Mouse (Mus musculus) C3H10T1/2 (cell line): ENCODE data around the gene Tmed8. TPM values are rescaled to one million over a fixed set of nuclear protein-coding genes. Genes with fewer than 3 reads are reported as not detected.

Experiments used
- polyA plus RNA-seq, 2 experiments: library from polyadenylated mRNA; unstranded; fragments of >200 nt; fragmentation: generic; extraction: Trizol; gene quantifications; one replicate each; pipeline ENCODE4 v1.2.1; 2012; ENCODE audit warnings: missing spikeins in 2 of 2

Gene Tmed8
- polyA plus RNA-seq: 1 to 10 TPM in 1 of 2 experiments, under 1 TPM in 1; 0.25 to 1.7 TPM

GRCm38 (mm10) chr12:87199973-87200586 lies at the start of gene Tmed8:
Gene Tmed8 (minus strand): TSS chr12:87200454.

GRCm38 (mm10) chr12:87238632-87239031 lies 38.4 kb upstream of the Tmed8 start, which contains the start of gene Noxred1:
Gene Noxred1 (minus strand): TSS chr12:87238732.

GRCm38 (mm10) chr12:87199206-87199972 lies 865 bp downstream of the Tmed8 start, which contains the start of gene Samd15:
Gene Samd15 (plus strand): TSS chr12:87199723.

GRCm38 (mm10) chr12:87147395-87148089 lies 52.7 kb downstream of the Tmed8 start, which contains the start of gene Pomt2:
Gene Pomt2 (minus strand): TSS chr12:87147968.

GRCm38 (mm10) chr12:87146966-87147365 lies 53.3 kb downstream of the Tmed8 start, which contains the start of gene Gstz1:
Gene Gstz1 (plus strand): TSS chr12:87147165.

Other genes with a start within 250 kb of the Tmed8 start
- under 1 TPM; 0.01 to 0.15 TPM for gene Zdhhc22, start 210.0 kb downstream of the Tmed8 start, polyA plus RNA-seq
- under 1 TPM in 1 of 2 experiments, not detected in 1; 0.13 TPM for gene Tmem63c, start 179.1 kb downstream of the Tmed8 start, polyA plus RNA-seq
- under 1 TPM; 0.01 to 0.25 TPM for gene Ngb, start 97.9 kb downstream of the Tmed8 start, polyA plus RNA-seq
- 10 to 100 TPM; 21.1 to 49.3 TPM for gene Gstz1, start 53.3 kb downstream of the Tmed8 start, polyA plus RNA-seq
- 1 to 10 TPM; 6.8 to 9.7 TPM for gene Pomt2, start 52.5 kb downstream of the Tmed8 start, polyA plus RNA-seq
- under 1 TPM; 0.05 to 0.54 TPM for gene Samd15, start 731 bp downstream of the Tmed8 start, polyA plus RNA-seq
- under 1 TPM; 0.07 to 0.61 TPM for gene Noxred1, start 38.3 kb upstream of the Tmed8 start, polyA plus RNA-seq
- 10 to 100 TPM in 1 of 2 experiments, 1 to 10 TPM in 1; 7.7 to 31.7 TPM for gene Vipas39, start 65.8 kb upstream of the Tmed8 start, polyA plus RNA-seq
- 100 to 1,000 TPM in 1 of 2 experiments, 10 to 100 TPM in 1; 63.0 to 114 TPM for gene Ahsa1, start 66.0 kb upstream of the Tmed8 start, polyA plus RNA-seq
- gene Ism2, start 99.3 kb upstream of the Tmed8 start, polyA plus RNA-seq: under 1 TPM; 0.29 to 0.93 TPM
- 10 to 100 TPM; 10.8 to 38.9 TPM for gene Sptlc2, start 187.9 kb upstream of the Tmed8 start, polyA plus RNA-seq
- 10 to 100 TPM; 20.7 to 75.6 TPM for gene Slirp, start 243.4 kb upstream of the Tmed8 start, polyA plus RNA-seq
- gene Alkbh1, start 243.6 kb upstream of the Tmed8 start, polyA plus RNA-seq: 10 to 100 TPM in 1 of 2 experiments, 1 to 10 TPM in 1; 5.7 to 11.3 TPM